Mouse (Mus musculus) frontal cortex, adult 2 months (tissue): ENCODE results near the gene Gp1bb. TPM values are rescaled to one million over a fixed set of nuclear protein-coding genes. Genes with fewer than 3 reads are reported as not detected.

Experiments used
- DNase-seq, 2 experiments: peaks; one replicate each; pipeline ENCODE4 v3.0.0; 2022; ENCODE audit warnings: low spot score in 1 of 2; ENCODE audit errors: extremely low spot score in 1 of 2
- polyA plus RNA-seq: library from polyadenylated mRNA; depleted of rRNA; stranded (reverse); fragments of >200 nt; gene quantifications from 2 replicates; pipeline ENCODE4 v1.2.3, GENCODE M21; 2012; rRNA removed

Gp1bb gene
- polyA plus RNA-seq, result 2.4 and 5.9 TPM in 2 replicates

DNA sequence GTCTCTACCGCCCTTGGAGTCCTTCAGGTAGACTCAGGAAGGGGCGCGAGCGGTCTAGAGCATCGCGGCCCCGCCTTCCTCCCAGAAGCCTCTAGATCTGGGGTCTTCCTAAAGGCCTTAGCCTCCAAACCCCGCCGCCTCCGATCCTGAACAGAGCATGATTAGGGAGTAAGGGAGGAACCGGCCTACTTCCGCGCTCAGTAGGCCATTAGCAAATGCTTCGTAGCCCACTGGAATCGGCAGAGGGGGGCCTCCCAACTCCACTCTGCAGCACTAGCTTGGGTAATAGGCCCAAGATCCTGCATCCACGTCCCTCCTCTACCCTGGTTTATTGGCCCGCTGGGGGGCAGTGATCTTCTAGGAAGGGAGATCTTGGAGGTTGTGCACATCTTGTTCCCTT, at the start of gene Gp1bb:
Gp1bb (minus strand) TSS at position 385 of the 400 bp plus-strand sequence.
- DNase-seq, result peak in 1 of 2 experiments; percentile 10

DNA sequence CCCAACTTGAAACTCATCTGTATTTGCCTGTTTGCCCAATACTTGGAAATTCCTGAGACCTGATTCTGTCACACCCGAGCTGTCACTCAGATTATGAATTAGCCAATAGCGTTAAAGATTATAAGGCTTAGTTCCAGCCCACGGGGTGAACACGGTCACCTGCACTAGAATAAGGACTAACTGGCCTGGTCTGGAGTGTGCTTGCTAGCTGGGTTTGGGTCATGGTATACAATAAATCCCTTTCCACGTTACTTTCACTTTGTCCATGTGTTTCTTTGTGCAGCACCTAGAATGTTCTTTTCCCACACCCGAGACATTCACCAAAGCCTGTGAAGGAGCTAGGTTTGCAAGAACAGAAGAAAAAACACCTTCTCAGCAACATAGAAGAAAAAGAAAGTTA, 47.7 kb upstream of the Gp1bb start:
- no peak for DNase-seq

DNA sequence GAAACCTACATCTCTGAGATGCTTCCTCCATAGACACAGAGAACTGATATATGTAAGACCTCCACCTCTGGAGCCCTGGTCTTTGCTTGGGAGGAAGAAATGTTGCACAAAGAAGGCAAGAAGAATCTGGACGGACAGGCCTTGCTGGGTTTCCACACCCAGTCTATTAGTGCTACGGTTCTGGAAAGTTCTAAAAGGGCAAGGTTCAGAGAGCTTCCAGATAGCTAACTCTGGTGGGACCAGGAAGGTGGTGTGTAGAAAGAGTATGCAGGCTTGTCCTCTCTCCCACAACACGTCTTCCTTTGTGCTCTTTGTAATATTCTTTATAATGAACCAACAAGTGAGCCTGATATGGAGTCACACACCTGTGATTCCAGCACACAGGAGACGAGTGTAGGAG, 36.4 kb upstream of the Gp1bb start:
- no peak for DNase-seq

GRCm38 (mm10) chr16:18655372-18656098, 33.3 kb upstream of the Gp1bb start:
- DNase-seq, result no peak

DNA sequence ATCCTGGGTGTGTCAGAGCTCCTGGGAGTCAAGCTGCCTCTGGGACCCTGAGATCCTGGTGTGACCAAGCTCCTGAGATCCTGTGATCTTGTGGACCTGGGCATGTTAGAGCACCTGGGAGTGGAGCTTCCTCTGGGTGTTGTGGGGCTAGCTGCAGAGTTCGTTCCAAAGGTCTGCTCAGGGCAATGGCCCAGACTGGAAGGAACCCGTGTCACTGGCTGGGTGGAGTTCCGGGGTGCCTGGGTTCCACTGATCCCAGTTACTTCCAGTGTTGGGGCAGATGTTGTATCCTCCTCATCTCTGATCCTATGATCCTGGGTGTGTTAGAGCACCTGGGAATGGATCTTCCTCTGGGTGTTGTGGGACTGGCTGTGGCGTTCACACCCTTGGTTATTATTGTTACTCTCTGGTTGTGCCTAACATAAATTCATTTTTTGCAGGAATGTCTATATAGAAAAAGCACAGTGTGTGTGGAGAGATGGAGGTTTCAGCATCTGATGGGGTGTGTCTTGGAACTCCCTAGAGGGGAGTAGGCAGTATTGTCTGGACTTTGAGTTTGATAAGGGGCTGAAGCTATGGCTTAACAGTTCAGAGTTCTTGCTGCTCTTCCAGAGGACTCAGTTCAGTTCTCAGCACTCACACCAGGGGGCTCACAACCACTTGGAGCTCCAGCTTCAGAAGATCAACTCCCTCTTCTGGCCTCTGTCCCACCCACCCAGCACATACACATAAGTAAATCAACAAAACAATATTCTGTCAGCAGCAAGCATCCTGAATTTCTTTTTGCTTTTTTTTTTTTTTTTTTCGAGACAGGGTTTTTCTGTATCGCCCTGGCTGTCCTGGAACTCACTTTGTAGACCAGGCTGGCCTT, 31.3 kb upstream of the Gp1bb start:
- no peak for DNase-seq

DNA sequence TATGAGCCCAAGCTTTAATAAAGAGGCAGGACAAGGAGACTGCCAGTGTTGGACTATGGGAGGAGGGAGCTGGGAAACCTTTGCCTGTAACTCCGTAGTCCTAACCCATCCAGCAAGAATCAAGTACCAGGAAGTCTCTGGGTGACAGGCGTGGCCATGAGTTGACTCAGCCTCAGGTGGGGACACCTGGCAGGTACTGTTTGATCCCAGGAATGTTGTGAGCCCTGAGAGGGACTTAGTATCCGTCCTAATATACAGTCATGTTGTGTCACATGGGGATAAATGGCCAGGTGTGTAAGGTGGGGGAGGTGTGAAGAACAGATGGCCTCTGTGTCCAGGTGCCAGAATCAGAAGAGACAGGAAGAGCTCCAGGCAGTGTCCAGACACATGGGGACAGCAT, 26.9 kb upstream of the Gp1bb start:
- DNase-seq, result no peak

GRCm38 (mm10) chr16:18645329-18645728, 23.1 kb upstream of the Gp1bb start:
- DNase-seq, result no peak

- DNase-seq, result no peak
These were observed 22.3 kb upstream of the Gp1bb start for GRCm38 (mm10) chr16:18644485-18644884.

DNA sequence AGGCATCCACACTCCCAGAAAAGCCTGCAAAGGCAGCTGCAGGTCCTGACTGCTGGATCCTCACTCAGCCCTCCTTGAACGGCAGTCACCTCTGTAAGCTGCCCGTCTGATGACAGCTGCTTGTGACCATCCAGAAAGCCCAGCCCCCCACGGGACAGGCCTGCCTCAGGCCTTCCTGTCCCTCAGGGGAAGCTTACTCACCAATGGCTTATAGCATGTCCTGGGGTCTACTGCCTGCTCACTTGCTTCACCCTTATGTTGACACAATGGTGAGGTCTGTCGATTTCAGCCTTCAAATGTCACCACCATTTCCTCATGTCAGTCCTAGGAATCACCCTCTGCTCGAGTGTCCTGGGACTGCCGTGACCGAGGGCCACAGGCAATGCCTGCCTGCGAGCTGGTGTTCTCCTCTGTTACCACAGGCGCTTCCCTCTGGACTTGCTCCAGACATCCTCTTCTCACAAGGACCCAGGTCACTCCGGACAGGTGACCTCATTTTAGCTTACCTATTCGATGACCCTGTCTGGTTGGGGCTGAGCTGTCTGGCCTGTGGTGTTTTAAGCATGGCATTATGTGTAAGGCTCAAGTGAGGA, 21.3 kb upstream of the Gp1bb start:
- no peak for DNase-seq

DNA sequence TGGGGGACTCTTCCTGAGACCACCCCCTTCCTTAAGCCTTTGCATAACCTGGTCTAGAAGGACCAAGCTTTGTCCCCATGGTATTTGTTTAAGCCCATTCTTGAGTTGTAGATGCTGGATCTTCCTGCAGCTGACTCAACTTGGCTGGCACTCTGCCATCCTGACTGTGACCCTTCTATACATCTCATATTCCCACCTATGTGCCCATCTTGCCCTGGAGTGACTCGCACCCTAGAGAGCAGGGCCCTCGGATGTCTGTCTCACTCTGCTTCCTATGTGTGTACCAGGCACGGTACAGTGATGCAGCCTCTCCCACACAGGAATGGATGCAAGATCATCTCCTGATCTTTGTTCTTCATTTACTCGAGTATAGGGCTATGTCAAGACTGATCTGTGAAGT, 20.7 kb upstream of the Gp1bb start:
- no peak for DNase-seq

- DNase-seq, result peak in 1 of 2 experiments; percentile 72
These were observed 20.1 kb upstream of the Gp1bb start for GRCm38 (mm10) chr16:18642291-18642690.

DNA sequence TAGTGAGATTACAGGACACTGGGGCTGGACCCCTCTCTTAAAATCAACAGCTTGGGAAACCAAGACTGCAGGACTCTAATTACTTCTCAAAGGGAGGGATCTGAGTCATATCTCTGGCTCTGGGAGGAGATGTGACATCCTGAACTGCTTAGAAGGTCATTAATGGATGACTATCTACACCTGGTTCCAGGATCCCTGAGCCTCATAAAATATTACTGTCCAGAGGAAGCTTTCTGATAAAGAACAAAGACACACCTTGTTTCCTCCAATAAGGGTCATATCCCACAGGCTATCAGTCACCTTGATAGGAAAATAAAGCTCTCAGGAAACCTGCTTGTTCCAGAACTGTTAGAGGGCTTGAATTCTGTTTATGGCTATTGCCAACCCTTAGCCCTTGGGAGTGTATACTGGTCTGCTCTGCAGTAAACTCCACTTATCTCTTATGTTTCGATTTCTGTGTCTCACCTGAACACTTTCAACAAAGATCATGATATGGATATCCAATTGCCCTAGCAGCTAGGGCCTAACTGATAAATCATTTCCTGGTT, 17.3 kb upstream of the Gp1bb start:
- DNase-seq, result no peak

GRCm38 (mm10) chr16:18638396-18638795, 16.2 kb upstream of the Gp1bb start:
- DNase-seq, result no peak

DNA sequence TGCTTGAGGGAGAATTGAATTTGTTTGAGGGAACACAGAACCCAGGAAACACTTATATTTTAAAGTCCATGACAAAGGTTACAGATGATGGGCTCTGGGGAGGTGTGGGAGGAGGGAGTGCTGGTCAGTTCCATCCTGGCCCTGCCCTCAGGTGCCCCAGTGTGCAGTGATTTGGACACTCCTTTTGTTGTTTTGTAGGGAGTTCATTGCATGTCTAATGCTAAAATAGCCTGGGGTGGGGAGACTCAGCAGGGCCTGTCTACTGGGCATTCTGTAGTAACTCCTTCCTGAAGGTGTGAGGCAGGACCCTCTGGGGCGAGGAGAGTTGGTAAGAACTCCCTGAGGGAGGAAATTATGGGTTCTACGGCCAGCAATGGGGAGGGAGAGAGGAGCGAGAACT, 14.6 kb upstream of the Gp1bb start:
- no peak for DNase-seq

- no peak for DNase-seq
These were observed 14.2 kb upstream of the Gp1bb start for GRCm38 (mm10) chr16:18636401-18636800.

GRCm38 (mm10) chr16:18633333-18633732, 11.1 kb upstream of the Gp1bb start:
- DNase-seq, result no peak

DNA sequence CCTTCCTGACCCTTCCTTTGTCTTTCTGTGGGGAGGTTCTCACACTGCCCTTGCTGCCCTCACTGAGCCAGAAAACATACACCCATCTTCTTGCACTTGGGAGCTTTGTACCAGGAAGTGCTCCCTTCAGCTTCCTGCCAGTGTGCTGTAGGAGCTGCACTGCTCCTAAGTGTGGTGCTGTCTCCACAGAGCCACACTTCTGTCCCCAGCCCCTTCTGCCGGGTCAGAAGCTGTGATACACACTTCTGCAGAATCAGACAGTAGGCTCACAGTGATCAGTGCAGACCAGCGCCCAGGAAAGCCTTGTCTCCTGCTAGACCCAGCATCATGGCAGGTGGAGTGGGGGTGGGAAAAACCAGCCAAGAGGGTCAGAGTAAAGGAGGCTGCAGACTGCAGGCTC, 10.6 kb upstream of the Gp1bb start:
- DNase-seq, result no peak

- peak in 1 of 2 experiments; percentile 56 for DNase-seq
These were observed 9.9 kb upstream of the Gp1bb start for GRCm38 (mm10) chr16:18632059-18632458.

- DNase-seq, result no peak
These were observed 8.9 kb upstream of the Gp1bb start for GRCm38 (mm10) chr16:18631141-18631540.

DNA sequence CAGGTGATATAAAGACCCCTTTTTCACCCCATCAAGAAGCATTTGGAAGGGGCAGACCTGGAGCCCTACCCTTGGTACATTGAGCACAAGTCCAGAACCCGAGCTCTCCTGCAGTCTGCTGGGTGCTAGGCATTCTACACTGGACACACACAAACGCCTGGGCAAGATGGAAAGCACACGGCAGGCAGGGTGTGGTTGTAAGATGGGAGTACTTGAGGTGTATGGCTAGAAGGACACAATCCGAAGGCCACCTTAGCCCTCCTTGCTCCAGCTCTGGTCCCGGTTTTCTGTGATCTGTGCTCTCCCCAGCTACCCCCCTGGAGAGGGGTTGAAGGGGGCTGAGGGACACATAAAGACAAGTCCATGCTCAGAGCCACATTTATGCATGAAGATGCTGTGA, 8.1 kb upstream of the Gp1bb start:
- no peak for DNase-seq
